Mouse (Mus musculus): ENCODE results near the gene Gm21748.
"Not testable (repeated sequence)": the region's sequence is repeated elsewhere in the genome, so short reads cannot be mapped to it uniquely, and the experiment has no call there.

Gene Gm21748

GRCm38 (mm10) chrY:90839077-90839476 is at the start of gene Gm21748:
TSS of gene Gm21748 (minus strand) at chrY:90839177.
- DNase-seq (ENCODE audit: low spot score): not testable (repeated sequence)
